Mouse (Mus musculus): ENCODE measurements around the gene Tango2.
"Not testable (repeated sequence)": the region's sequence is repeated elsewhere in the genome, so short reads cannot be mapped to it uniquely, and the experiment has no call there.

Tango2 gene

DNA sequence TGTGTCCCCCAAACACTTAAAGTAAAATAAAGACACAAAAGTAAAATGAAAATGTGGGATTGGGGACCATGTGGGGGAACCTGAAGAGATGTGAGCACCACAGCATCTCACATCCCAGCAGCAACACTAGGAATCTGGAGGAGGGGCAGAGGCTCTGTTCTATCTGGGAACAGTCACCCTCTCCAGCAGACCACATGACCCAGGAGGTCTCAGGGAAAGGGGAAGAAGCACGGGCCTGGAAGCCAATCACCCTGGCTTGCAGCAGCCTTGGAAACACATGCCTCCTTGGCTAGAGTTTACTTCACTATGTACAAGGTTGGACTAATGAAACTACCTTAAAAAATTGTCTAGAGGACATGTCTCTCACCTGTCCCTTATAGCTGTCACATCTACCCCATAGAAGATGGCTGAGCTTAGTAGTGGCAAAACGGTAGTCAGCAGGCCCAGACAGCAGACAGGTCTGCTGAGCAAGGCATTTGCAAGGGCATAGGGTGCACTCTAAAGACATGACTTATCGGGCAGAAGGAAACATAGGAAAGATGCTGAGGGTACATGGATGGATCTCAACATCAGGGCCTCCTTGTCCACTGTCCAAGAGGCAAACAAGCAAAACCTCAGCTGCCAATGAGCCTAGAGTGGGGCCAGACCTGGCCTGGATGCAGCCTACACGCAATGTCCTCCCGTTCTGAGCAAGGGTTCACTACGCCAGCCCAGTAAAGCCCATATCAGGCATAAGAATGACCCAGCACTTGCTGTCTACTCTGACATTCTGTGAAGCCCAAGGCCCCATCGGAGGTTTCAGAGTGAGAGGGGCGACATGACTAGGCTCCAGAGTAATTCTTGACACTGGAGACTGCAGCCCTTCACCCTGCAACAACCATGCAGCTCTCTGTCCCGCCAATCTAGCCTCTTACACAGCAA lies 5.0 kb downstream of the Tango2 start:
- no peak for DNase-seq

DNA sequence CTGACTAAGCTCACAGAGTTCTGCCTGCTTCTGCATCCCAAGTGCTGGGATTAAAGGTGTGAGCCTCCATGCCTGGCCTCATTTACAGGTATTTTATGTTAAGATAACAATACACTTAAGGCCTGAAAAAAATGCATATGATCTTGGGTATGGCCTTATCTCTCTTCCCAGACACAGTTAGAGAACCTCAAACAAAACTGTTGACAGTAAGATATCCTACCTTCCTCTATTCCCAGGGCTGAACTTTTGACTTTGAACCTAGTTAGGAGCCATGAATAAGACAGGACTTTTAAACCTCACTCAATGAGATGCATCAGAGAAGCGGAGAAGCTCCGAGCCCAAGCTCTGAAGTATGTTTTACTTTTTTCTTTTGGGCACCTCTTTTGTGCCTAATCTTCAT lies 5.8 kb downstream of the Tango2 start:
- DNase-seq = no peak

DNA sequence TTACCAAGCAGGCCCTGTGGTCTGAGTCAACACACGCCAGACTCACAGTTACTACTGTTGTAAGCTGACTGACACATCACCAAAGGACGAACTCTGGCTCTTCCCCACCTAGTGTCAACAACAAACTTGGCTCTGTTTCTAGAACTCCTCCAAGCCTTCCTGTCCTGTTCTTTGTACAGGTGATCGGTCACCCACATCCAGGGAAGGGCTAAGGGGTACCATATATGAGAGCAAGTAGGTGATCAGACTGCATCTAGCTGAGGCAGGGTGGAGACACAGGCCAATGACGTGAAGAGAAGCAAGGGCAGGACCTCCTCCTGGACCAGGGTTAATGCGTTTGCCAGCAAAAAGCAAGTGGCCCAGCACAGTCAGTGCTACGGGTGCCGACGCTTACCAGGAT lies 6.3 kb downstream of the Tango2 start:
- DNase-seq = no peak

DNA sequence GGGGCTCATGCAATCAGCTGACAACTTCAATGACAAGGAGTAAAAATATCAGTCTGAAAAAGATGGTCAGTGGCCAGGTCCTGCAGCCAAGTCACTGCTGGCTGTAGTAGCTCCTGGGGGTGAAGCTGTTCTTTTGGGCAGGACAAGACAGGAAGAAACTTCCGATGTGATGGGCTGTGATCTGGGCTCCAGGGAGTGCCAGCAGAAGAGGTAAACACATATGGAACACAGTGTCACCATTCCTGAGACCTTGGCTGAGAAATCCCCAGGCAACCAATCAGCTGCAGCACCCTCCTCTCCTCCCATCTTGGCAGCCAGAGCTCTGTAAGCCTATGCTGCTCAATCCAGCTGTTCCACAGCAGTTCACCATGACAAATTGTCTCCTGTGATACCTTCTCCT lies 8.0 kb downstream of the Tango2 start:
- no peak for DNase-seq

DNA sequence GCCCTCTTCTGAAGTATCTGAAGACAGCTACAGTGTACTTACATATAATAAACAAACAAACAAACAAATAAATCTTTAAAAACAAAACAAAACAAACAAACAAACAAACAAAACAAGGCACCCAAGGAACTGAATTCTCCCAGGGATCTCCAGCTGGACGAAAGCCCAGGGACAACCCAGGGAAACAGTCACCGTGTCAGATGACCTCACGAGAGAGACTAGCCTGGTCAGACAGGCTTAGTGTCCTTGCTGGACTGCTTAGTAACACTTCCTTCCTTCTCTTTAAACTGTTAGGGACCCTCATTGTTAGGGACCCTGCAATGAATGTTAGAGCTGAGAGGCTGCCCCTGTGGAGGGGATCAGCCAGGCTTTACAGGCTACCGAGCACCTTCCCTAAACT lies 10.6 kb downstream of the Tango2 start:
- DNase-seq = no peak

DNA sequence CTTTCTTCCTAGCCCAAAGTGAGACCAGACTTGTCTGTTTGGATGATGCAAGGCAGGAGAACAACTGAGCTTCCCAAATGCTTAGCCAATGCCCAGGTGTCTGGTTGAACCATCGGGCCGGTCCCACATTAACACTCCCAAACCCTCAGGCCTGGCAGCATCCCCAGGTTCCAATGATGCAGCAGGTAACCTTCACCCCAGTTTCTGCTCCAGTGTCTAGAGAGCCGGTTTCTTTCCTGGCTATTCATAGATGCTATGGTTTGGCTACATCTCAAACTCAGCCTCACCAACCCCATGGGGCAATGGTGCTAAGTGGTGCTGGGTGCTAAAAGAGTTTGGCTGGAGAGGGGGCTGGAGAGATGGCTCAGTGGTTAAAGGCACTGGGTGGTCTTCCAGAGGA lies 11.9 kb downstream of the Tango2 start:
- no peak for DNase-seq

DNA sequence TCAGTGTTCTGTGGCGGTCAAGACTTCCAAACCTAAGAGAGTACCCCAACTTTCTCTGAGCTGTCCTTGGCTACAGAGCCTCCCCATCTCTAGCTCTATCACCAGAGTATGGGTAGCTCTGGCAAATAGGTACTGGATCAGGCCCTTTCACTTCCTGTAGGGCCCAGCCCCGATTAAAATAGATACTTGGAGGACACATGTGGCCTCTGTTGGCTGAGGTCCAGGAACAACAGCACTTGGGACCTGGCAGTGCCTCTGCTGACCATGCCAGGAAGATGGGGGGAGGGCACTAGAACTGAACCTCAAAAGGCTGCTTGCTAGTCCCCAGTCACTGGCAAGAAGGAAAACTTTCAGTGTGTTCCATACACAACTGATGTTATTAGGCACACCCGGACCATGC lies 13.9 kb downstream of the Tango2 start:
- no peak for DNase-seq

DNA sequence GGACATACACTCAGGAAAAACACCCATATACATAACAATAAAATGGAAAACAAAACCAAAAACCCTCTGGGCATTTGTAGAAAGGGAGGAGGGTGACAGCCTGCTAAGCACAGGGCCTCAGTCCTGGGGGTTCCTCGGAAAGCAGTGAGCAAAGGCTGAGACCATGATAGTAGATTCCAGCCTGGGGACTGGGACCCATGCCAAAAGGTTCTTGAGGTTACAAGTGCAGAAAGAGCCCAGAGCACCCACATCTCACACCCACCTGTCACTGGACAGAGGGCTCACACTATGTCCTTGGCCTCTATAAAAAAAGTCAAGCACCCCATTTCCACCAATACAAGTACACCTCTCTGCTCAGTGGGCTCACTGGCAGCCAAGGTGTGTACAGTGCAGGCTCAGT lies 19.4 kb downstream of the Tango2 start:
- DNase-seq = no peak

DNA sequence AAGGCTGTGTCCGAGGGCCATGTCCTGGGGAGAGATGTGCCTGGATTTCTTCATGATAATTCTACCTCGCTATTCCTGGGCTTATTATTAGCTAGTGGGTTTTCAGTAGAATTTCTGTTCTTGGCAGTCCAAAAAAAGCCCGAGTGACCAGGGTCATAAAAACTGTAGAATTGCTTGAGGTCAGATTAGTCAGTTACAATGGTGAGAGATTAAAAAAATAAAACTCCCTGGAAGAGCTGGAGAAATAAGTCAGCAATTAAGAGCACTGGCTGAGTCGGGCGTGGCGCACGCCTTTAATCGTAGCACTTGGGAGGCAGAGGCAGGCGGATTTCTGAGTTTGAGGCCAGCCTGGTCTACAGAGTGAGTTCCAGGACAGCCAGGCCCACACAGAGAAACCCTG lies 20.0 kb downstream of the Tango2 start:
- DNase-seq = no peak

DNA sequence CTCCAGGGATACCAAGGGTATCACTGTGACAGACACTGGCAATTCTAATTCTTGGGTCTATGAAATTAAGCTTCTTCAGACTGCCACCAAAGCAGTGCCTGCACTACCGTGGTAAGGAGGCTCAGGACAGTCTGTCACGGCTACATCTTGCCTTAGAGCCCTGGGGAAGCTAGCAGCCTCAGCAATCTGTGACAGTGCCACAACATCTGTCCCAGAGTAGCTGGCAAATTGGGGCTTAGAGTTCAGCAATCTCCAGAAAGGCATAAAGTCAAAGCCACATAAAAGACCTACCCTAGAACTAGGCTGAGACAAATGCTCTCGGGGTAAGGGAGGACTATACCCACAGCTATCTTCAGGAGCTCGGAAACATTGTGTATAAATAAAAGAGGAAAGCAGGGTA lies 22.2 kb downstream of the Tango2 start:
- DNase-seq = no peak

DNA sequence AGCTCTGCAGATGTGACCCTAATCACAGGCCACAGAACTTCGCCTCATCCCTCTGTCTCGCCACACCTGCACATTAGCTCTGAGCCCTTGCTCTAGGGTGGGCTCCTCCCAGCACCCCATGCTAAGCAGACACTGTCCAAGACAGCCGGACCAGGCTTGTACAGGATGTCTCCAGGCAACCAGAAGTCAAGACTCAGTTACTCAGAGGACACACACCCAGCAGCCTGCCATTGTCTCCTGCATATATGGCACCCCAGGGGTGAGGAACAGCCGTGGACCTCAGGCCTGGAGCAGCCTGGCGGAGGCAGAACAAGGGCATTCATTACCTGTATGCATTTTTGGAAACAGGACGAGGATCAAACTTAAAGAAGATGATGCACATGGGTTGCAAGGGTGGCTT lies 23.9 kb downstream of the Tango2 start:
- DNase-seq = no peak

DNA sequence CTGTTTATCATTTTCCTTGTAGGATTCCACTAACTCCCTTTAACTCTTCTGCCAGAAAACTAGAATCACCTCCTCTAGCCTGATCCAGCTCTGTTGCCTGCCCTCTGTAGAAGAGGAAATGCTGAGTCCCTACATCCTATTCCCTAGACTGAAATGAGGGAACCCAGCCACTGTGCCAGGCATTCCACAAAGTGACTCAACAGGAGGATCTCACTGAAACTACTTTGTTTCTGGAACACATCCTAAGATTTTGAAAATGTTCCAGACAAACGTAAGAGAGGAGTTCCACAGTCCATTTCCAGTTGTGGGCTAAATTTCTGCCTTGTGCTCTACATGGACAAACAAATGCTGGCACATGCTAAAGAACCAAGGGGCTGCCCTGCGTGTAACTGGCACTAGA lies 24.4 kb downstream of the Tango2 start:
- DNase-seq = no peak

DNA sequence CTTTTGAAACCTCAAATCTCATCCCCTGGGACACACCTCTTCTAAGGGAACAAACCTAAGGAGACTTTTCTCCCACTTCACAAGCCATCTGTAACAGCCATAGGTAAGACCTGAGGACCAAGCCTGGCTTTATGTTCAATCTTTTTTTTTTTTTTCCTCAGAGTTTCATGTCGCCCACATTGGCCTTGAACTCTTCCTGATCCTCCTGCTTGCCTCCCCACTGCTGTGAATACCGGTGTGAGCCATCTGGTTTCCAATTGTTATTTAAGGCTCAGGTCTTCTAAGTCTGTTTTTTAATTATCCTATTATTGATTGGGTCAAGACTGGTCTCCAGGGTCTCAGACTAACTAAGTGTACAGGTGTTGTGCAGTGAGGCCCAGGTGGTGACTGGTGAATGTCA lies 26.5 kb downstream of the Tango2 start:
- DNase-seq = no peak

DNA sequence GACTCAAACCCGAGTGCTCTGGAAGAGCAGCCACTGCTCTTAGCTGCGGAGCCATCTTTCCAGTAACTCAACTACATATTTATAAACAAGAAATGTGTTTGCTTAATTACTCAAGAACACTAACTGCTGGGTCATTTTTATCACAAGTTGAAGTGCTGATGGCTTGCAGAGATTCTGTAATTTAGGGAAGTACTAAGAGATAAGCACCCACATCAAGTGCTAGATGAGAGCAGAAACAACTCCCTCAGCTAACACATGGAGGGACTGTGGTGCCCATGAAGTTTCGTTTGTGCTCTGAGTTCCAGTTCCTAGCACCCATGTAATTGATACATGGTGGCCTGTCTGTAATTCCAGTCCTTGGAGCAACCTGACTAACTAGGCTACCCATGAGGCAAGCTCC lies 28.9 kb downstream of the Tango2 start:
- DNase-seq = no peak

DNA sequence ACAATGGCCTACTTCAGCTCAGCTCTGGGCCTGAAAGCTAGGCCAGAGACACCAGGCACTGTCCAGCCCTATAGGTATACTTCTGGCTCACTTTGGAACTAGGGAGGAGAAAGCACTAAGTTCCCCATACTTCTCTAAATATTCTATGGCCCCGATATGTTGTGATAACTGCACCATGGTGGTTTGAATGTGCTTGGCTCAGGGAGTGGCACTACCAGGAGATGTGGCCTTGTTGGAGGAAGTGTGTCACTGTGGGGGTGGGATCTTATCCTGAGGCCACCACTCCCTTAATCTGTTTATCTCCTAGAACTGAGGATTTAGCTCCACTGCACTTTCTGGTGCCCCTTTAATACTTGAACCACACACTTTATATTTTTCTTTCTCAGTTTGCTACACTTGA lies 39.7 kb downstream of the Tango2 start:
- no peak for DNase-seq

DNA sequence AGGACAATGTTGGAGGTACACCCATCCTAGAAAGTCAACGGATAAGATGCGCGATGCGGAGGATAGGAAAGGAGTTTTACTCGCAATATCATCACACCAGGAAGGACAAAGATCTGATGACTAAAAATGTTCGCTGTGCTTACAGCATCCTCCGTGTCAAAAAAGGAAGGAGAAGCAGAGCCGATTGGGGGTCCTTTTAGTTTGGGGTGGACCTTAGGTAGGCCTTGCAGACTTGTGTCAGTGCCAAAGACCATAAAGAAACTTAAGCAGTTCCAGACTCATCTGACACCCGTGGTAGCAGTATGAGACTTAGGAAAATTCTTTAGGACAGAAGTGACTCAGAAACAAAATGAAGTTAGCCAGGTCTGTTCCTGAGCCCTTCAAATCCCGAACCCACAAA lies 58.3 kb downstream of the Tango2 start:
- DNase-seq = not testable (repeated sequence)

DNA sequence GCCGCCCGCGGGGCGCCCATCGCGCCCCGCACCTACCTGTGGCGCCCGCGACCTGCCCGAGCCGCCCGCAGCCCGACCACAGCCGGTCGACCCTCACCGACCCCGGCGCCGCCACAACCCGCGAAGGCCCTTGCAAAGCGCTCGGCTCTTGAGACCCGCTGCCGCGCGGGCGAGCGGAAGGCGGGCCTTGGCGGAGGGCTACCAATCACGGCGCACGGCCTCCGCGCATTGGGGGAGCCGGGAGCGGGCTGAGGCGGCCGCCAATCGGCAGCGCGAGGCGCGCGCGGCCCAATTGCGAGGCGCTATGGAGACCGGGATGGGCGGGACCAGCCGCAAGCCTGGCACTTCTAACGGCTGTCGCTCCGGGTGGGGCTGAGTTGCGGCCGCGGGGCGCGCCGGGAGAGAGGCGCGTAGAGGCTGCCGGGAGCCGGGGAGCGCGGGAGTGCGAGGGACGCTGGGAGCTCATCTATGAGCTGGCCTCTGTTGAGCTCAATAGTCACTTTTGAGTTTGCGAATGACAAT lies 58.8 kb downstream of the Tango2 start, which contains the start of gene Dgcr8:
Gene Dgcr8 (minus strand): TSS at position 180 of the 522 bp plus-strand sequence.
- DNase-seq = peak; percentile 96

DNA sequence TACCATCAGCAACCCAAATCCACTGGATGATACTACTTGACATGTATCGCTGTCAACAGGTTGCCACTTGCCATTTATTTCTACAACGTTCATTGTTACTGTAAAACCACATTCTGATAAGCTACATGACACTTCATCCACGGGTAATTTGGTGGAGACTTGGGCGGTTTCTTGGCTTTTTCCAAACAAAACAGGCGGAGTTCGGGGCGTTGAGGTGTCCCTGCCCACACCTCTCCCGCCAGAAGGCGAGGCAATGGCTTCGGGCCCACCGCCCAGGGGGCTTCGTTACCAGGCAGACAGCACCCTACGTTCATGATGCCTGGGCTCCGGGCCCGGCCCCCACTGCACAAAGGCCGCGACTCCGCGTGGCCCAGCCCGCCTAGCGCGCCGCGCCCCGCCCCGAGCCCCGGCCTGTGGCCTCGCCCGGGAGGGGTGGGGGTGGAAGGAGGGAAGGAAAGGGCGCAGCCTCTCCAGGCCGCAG lies 59.3 kb downstream of the Tango2 start:
- no peak for DNase-seq

DNA sequence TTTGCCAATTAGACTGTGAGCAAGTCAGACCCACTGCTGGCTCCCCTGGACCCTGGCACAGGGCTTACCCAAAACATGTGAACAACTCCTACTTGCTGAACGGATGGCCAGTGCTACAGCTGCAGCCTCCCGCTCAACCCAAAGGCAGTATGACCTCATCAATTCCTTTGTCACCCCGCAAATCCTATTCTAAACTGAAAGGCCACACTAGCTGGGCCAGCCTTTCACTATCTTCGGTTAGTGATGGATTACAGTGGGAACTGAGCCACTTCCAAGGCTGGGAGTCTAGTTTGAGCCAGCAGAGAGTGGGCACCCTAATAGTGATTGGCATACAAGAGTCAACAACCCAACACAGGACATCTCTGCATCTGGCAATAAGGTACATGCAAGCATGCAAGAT lies 59.7 kb downstream of the Tango2 start:
- DNase-seq = no peak

DNA sequence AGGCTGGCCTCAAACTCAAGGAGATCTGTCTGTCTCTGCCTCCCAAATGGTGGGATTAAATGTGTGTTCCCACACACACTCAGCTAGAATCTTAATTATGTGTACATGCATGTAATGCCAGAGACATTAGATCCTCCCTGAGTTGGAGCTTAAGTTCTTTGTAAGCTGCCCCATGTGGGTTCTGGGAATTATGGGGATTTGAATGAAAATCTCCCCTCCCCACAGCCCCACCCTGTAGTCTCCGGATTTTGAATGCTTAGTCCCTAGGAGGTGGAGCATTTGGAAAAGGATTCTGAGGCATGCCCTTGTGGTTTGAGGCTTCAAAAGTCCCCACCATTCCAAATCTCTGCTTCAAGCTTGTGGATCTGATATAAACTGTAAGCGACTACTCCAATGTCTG lies 72.7 kb downstream of the Tango2 start:
- no peak for DNase-seq

DNA sequence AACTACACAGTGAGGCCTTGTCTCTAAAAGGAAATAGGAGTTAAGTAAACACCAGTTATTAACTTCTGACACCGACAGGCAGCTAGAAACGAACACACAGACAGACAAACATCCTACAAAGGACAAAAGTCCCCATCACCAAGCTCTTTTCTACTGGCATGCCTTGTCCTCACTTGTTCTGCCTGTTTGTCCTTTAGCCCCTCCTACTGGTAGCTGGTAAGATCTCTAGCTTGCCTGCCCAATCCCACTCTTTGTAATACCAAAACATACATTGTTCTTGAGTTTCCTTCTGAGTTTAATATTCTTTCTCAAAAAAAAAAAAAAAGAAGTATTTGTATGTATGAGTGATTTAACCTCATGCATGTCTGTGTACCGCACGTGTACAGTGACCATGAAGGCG lies 79.7 kb downstream of the Tango2 start:
- DNase-seq = peak; percentile 22 to 38

DNA sequence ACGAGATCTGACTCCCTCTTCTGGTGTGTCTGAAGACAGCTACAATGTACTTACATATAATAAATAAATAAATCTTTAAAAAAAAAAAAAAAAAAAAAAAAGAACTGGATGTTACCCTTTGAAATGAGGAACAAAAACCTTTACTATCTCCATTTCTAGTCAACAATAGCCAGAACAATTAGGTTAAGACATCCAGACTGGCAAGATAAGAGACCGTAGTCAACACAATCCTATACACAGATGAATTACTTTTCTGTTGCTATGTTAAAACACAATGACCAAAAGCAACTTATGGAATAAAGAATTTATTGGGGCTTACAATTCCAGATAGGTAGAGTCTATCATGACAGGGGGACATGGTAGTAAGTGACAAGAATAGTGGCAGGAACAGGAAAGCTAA lies 82.9 kb downstream of the Tango2 start:
- no peak for DNase-seq

DNA sequence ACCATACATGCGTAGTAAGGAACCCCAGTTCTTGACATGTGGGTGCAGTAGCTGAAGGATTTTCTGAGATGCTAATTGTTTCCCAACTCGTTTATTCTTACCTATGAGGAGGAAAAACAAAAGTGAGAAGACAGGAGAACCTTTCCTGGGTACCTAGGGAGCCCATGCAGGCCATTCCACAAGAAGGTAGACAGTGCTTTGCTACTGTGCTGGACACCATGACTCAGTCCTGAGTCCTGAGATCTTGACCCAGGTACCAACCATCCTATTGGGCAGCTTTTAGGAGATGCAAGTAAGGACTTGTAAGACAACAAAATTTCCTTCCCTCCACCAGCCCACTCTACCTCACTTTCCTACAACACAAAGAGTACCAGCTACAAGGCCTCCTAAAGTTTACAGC lies 89.7 kb downstream of the Tango2 start, which contains the start of gene Gm49776:
Gene Gm49776 (minus strand): TSS at position 101 of the 400 bp plus-strand sequence.
- no peak for DNase-seq

DNA sequence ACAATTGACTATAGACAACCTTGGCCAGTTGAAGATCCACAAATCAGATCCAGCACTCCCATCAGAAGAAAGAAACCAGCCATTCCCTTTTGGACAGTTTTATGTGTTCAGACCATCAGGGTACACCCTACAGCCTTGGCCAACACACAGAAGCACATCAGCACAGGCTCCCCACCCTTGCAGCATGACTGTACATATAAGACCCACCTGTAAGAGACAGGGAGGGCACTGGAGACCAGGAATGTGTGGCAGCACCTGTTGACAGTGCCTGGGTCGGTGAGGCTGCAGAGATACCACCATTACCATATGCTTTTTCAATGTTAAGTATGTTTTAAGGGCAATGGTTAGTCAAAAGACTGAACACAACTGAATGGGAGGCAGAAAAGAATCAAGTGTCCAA lies 94.0 kb downstream of the Tango2 start:
- DNase-seq = no peak

DNA sequence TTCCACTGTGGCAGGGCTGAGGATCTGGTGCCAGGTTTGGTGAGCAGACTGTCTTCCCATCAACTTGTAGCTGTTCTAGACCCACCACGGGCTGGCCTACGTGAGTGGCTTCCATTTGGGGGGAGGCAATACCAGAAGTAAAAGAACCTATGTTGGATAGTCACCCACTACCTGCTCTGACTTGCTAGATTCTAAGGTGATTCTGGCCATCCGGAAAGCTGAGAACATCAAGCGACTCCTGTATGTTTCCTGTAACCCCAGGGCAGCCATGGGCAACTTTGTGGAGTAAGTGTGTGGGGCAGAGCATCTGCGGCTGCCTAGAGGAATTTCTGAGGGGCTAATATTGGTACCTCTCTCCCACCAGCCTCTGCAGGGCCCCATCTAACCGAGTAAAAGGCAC lies 95.2 kb downstream of the Tango2 start:
- DNase-seq = no peak
